Mouse (Mus musculus): ENCODE results near the gene 1700092M07Rik.

Gene 1700092M07Rik

GRCm38 (mm10) chr19:8740603-8741002 lies at the start of gene 1700092M07Rik:
Gene 1700092M07Rik, plus strand, starts transcription at chr19:8740718.
- no peak for DNase-seq (ENCODE audit: low spot score in 2 of 2)

- DNase-seq (ENCODE audit: low spot score in 2 of 2): no peak
These were observed 48.5 kb upstream of the 1700092M07Rik start for GRCm38 (mm10) chr19:8691871-8692539.

GRCm38 (mm10) chr19:8692740-8693139 lies 47.8 kb upstream of the 1700092M07Rik start:
- DNase-seq (ENCODE audit: low spot score in 2 of 2): no peak

GRCm38 (mm10) chr19:8695330-8695729 lies 45.2 kb upstream of the 1700092M07Rik start:
- DNase-seq (ENCODE audit: low spot score in 2 of 2): no peak

GRCm38 (mm10) chr19:8699652-8700051 lies 40.9 kb upstream of the 1700092M07Rik start:
- DNase-seq (ENCODE audit: low spot score in 2 of 2): no peak

GRCm38 (mm10) chr19:8702458-8702857 lies 38.1 kb upstream of the 1700092M07Rik start:
- no peak for DNase-seq (ENCODE audit: low spot score in 2 of 2)

GRCm38 (mm10) chr19:8703571-8703970 lies 36.9 kb upstream of the 1700092M07Rik start:
- no peak for DNase-seq (ENCODE audit: low spot score in 2 of 2)

- no peak for DNase-seq (ENCODE audit: low spot score in 2 of 2)
These were observed 35.4 kb upstream of the 1700092M07Rik start for GRCm38 (mm10) chr19:8705026-8705708.

- DNase-seq (ENCODE audit: low spot score in 2 of 2): no peak
These were observed 34.3 kb upstream of the 1700092M07Rik start for GRCm38 (mm10) chr19:8706132-8706667.

- DNase-seq (ENCODE audit: low spot score in 2 of 2): no peak
These were observed 33.6 kb upstream of the 1700092M07Rik start for GRCm38 (mm10) chr19:8706930-8707329.

- no peak for DNase-seq (ENCODE audit: low spot score in 2 of 2)
These were observed 31.6 kb upstream of the 1700092M07Rik start for GRCm38 (mm10) chr19:8708954-8709353.

GRCm38 (mm10) chr19:8710057-8710456 lies 30.5 kb upstream of the 1700092M07Rik start:
- DNase-seq (ENCODE audit: low spot score in 2 of 2): peak; percentile 59 to 68

GRCm38 (mm10) chr19:8711506-8711905 lies 29.0 kb upstream of the 1700092M07Rik start:
- DNase-seq (ENCODE audit: low spot score in 2 of 2): no peak

GRCm38 (mm10) chr19:8711949-8712869 lies 28.3 kb upstream of the 1700092M07Rik start:
- DNase-seq (ENCODE audit: low spot score in 2 of 2): no peak

- peak; percentile 81 to 88 for DNase-seq (ENCODE audit: low spot score in 2 of 2)
These were observed 27.6 kb upstream of the 1700092M07Rik start for GRCm38 (mm10) chr19:8712870-8713305.

GRCm38 (mm10) chr19:8713306-8713996 lies 27.1 kb upstream of the 1700092M07Rik start:
- peak; percentile 95 for DNase-seq (ENCODE audit: low spot score in 2 of 2)

GRCm38 (mm10) chr19:8713997-8714652 lies 26.4 kb upstream of the 1700092M07Rik start:
- no peak for DNase-seq (ENCODE audit: low spot score in 2 of 2)

GRCm38 (mm10) chr19:8714653-8715481 lies 25.7 kb upstream of the 1700092M07Rik start:
- no peak for DNase-seq (ENCODE audit: low spot score in 2 of 2)

- no peak for DNase-seq (ENCODE audit: low spot score in 2 of 2)
These were observed 24.4 kb upstream of the 1700092M07Rik start for GRCm38 (mm10) chr19:8715868-8716766.

All from right cerebral cortex, postnatal 10 days (tissue).